Mouse (Mus musculus): ENCODE results near the gene Olfr221.

DNA sequence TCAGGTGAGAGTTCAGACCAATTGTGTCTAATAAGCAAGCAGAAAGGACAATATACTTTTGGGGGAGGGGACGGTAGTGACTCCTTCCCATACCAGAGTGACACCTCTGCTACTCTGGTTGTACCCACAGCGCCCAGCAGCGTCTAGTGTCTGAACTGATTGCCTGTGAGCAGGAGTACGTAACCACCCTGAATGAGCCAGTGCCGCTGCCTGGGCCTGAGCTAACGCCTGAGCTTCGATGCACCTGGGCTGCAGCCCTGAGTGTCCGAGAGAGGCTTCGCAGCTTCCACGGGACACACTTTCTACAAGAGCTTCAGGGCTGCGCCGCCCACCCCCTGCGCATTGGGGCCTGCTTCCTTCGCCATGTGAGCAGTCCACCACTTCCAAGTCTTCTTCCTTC lies 44.8 kb downstream of the Olfr221 start:
- TF ChIP-seq MAX (IDR thresholded peaks at IDR 0.05) (no peak), CTCF (IDR thresholded peaks at IDR 0.05; ENCODE audit: control insufficient read depth, insufficient read depth, insufficient read length) (no peak), USF1 (IDR thresholded peaks at IDR 0.05; ENCODE audit: low read depth) (no peak), MYOG (IDR thresholded peaks at IDR 0.05; ENCODE audit: control insufficient read depth, extremely low read depth, insufficient read length) (no peak), MYOD1 (IDR thresholded peaks at IDR 0.05; ENCODE audit: control insufficient read depth, insufficient read length, low read depth) (no peak), FOSL1 (IDR thresholded peaks at IDR 0.05; ENCODE audit: insufficient read depth, low read length, poor library complexity, severe bottlenecking) (no peak)
